Mouse (Mus musculus) ES-CJ7 (cell line): Measurements from ENCODE around the gene Iqcf1.

Experiments used
- DNase-seq: peaks from one replicate; pipeline ENCODE4 v3.0.0; 2011; ENCODE audit warnings: low read depth, low spot score

Iqcf1 gene

DNA sequence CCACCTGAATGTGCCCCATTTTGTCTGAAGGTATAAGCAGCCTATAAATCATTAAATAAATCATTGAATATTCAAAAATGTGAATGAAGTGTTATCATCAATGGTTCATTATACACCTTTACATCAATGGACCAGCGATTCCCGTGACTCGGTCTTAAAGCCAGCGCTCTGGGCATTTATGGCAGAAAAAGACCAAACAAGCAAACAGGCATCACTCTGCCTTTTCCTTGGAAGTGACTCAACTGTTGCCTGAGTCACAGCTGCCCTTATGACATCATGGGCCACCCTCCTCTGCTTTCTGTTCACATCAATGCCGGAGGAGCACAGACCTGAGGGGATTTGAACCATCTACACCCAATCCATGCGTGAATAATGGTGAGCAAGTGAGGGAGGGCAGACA lies at the start of gene Iqcf1:
Iqcf1 (plus strand) TSS at position 301 of the 400 bp plus-strand sequence.
- no peak for DNase-seq

DNA sequence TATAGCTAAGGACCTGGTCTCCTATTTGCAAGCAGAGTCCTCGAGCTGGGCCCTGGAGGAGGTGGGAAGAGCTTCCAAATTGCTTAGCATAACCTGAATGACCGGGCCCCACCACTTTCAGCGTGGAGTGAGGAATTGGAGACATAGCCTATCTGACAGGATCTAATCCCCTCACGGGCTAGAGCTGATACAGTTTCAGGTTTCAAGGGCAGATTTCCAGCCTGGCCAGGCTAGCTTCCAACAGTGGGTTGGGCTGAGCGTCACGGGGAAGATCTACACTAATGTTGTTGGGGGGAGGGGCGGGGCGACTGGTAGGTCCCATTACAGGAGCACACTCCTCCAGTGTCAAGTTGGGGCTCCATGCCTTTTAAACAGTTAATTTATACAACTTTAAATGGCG lies 49.1 kb upstream of the Iqcf1 start:
- DNase-seq = peak; percentile 70

DNA sequence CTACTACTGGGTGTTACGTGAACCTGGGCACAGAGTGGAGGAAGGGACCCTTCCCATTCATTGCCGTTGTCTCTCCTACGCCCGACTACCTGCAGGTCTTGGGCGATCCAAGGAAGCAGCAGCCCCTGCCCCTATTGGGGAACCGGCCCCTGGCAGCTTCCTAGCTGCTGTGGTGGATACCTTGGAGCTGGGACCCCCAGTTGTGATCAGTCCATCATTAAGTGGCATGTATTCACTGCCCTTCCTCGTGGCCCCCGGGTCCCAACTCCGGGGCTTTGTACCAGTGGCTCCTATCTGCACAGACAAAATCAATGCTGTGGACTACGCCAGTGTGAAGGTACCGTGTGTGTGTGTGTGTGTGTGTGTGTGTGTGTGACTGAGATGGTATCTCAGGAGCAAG lies 48.5 kb upstream of the Iqcf1 start:
- DNase-seq = no peak

DNA sequence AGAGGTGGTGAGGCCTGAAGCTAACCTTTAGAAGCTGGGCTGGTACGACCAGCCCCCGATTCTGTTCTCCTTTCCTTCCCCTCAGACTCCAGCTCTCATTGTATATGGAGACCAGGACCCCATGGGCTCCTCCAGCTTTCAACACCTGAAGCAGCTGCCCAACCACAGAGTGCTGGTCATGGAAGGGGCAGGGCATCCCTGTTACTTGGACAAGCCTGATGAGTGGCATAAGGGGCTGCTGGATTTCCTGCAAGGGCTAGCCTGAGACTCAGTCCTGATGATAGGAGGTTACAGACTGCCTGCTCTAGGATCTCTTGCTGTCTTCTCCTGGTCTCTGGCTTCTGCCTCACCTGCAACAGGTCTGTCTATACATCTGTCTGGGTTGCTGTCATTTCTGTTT lies 47.9 kb upstream of the Iqcf1 start:
- no peak for DNase-seq

DNA sequence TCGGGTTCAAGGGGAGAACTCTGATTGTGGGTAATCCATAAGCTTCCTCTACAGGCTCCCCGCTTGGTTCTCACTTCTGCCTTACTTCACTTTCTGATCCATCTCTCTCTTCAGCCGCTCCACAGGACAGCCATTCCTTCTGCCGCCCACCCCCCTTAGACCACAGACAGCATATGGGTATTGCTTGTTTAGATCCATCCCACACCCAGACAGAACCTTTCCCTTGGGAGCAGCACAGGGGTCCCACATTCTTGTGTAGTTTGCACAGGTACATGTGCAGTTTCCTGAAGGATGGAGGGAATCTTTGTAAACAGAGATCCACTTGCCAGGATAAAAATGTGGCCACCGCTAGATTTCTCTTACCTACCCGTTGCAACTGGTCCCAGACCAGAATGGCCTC lies 47.4 kb upstream of the Iqcf1 start:
- DNase-seq = no peak

DNA sequence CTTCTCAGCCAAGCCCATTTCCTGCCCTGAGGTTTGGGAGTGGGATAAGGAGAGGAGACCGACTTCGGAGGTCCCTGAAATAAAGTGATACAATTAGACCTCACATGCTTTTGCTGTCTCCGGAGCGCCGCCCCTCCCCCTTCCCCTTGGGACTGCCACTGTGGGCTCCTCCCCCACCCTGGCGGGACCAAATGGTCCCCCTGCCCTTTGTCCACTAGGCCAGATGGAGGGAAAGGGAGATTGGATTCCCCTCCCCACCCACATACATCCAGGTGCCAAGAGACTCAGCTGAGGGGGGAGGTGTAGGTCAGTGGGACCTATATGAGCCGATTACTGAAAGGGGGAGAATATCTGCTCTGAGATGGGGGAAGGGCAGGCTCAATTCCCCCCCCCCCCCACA lies 46.9 kb upstream of the Iqcf1 start:
- DNase-seq = peak; percentile 78

DNA sequence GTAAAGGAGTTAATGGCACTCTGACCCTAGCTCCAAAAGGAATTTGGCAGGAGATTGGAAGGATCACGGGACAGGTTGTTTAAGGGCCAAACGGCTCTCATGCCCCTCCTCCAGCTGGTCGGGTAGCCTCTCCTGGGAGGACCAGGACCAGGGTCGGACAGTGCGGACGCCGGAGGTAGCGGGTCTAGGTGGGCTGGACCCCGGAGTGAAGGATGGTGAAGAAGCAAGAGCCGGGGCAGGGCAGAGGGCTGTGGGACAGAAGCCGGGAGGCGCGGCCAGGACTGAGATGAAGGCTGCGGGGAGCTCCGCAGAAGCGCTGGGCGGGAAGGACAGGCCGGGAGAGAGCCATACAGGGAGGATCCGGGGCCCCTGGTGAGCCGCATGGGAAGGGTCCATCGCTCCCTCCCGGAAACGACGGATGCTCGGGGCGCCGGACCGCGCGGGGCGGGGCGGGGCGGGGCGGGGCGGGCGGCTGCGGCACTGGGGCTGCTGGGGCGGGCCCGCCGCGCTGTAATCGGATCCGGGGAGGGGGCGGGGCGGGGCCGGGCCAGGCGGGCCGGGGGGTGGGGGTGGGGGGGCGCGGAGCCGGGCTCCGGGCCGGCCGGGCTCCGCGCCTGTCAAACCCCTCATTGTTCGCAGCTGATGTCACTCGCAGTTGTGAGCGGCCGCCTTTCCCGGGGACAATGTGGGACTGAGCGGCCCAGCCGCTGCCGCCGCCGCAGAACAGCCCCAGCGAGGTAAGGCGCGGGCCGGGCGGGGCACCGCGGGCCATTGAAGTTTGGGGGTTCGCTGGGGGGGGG lies 46.3 kb upstream of the Iqcf1 start, which contains the start of gene Pcbp4:
Pcbp4 (plus strand) TSS at position 21 of the 800 bp plus-strand sequence.
- DNase-seq = no peak

DNA sequence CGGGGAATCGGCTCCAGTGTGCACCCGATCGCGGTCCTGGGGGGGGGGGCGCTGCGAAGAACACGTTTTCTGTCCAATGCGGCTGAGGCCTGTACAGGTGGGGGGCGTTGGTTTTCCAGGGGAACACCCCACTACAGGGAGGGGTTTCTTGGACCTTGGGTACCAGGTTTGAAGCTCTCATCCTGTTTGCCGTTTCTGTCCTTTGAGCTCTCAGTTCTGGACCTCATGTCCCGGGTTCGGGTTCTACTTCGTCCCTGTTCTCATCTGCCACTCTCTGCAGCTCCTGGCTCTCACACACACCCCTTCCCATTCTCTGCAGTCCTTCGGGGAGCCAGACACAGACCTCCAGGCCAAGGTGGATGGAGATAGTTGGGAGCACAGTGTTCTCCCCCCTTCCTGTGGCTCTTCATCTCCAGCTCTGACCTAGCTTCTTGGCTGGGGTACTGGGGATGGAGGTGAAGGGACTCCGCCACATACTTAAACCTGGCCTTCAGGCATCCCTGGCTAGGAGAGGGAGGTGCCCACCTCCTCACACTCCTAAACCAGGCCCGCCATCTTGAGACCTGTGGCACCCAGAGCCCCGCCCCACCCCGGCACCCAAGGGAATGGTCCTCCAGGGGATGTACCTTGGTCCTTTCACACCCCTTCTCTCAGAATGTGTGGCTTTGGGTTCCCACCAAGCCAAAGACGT lies 45.6 kb upstream of the Iqcf1 start:
- DNase-seq = no peak

DNA sequence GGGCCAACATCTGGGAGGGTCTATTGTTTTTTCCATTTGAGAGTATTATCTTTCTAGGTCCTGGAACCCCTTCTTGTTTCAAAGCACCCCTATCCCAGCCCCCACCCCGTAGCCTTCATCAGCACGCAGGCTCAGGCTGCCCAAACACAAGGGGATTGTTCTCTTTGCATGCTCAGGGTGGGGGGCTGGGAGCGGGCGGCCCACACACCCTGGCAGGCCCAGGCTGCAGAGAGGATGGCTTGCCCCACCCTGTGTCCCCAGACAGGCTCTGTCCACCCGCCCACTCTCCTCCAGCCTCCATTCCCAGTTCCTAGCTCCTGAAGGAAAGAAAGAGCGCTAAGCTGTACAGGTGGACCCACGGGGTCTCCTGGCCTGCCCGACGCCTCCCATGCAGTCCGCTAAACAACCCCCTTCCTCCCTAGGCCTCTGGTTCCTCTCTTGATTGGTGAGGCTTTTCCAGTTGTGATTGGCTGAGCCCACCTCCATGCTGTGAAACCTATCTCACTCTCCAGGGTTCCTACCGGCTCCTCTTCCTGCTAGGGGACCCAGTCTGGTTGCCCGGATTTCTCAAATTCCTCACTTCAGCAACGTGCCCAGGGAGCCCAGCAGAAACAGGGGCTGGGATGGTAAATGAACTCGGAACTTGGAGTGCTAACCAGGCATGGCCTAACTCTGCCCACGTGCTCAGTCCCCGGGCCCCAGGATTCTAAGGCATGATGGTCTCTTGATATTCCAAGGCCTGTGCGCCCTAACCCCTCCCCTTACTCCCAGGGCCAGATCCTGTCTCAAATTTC lies 44.7 kb upstream of the Iqcf1 start:
- DNase-seq = peak; percentile 79

DNA sequence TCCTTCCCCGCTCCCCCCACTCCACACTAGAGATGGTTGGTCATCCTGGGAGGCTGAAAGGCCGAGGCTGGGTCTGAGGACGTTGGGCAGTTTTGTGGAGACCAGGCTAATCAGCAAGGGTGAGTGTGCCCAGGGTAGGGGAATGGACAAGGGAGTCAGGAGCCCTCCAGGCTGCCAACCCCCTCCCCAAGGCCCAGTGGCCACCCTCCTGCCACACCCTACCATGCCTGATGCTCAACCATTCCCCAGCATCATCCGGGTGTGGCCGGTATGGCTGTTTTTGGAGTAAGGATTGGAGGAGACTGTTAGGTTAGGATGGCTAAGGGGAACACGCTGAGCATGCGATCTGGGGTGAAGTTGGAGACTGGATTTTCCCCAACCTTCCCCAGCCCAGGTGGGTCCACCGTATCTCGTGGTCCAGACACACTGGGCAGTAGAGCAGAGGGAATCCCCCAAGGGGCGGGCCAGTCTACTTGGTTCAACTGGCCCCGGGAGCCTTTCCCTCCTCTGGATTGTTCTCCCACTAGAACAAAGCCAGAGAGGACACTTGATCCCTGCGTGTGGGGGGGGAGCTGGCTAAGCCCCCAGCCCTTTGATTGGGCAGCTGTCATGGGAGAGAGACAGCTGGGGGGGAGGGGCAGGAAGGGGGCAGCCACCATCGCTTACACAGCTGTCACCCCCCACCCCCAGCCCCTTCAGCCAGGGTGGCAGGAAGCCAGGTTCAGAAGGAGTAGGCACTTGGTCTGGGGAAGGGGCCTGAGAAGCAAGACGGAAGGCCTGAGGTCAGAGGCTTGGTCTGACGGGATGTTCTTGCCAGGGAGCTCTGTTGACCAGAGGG lies 43.2 kb upstream of the Iqcf1 start:
- DNase-seq = no peak

DNA sequence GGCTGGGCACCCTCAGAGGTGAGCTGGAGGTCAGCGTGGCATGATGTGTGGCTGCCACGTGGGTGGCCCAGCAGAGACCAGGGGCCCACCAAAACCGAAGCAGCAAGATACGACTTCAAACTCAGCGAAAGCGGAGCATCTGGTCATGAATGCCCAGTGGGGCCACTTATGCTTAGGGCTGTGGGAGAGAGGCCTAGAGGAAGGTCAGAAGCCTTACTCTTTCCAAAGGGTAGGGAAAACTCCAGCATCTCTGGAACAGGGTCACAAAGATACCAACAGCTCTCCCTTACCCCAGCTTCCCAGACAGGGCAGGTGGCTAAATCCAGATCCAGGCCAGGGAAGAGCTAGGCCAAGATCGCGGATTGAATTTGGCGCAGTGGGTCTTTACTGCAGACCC lies 42.6 kb upstream of the Iqcf1 start:
- DNase-seq = no peak

DNA sequence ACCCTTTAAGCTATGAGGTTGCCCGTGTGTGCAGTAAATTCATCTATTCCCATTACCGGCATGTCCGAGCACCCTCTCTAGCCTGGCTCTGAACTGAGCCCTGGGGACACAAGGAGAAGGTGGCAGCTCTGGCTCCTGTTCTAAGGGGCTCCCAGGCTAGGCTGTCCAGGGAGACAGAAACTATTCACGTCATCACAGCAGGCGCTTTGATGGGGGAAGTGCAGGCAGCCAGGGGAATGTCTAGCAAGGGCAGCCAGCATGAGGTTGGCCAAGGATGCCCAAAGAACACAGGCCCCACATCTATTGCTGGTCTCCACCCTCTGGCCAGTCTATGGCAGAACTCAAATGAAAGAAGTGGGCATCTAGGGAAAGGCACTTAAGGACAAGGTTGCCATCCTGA lies 41.8 kb upstream of the Iqcf1 start:
- no peak for DNase-seq

DNA sequence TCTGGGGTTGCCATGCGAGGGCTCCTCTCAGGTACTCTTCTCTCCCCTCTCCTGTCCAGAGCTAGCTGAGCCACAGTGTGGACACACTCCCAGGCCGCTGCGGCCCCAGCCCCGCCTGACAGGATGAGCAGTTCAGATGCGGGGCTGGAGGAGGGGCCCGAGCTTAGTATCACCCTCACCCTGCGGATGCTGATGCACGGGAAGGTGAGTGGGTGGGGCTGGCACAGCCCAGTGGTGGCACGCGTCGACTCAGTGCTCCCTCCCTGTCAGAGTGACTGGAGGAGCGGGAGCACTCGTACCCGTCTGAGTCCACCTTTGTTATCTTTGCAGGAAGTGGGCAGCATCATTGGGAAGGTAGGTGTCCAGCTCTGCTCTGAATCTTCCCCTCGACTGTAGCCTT lies 39.8 kb upstream of the Iqcf1 start:
- DNase-seq = no peak

DNA sequence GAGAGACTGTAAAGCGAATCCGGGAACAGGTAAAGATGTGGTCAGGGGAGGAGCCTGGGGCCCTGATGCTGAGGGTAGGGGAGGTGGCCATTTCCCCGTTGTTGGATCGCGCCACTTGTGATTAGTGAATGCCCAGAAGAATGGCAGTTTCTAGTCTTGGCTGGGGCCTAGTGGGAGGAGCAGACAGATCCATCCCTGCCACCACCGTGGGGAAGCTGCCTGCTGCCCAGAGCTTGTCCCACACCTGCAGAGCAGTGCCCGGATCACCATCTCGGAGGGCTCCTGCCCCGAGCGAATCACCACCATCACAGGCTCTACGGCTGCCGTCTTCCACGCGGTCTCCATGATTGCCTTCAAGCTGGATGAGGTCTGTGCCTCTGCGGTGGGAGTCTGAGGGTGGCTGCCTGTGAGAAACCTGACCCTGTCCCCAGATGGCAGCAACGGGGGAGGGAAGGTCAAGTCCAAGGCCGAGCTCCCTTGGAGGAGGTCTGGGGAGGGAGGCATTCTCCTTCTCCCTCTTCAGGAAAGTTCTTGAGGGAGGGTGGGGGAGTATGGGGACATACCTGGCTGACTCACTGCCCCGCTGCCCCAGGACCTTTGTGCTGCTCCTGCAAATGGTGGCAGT lies 39.3 kb upstream of the Iqcf1 start:
- no peak for DNase-seq

DNA sequence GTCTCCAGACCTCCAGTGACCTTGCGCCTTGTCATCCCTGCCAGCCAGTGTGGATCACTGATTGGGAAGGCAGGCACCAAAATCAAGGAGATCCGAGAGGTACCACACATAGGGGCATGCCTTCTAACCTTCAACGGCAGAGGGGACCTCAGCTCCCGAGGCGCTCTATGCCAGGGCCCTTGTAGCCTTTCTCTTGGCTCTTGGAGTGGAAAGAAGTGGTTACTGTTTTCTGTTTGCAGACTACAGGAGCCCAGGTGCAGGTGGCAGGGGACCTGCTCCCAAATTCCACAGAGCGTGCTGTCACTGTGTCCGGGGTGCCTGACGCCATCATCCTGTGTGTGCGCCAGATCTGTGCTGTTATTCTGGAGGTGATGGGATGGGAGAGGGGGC lies 38.7 kb upstream of the Iqcf1 start:
- no peak for DNase-seq

DNA sequence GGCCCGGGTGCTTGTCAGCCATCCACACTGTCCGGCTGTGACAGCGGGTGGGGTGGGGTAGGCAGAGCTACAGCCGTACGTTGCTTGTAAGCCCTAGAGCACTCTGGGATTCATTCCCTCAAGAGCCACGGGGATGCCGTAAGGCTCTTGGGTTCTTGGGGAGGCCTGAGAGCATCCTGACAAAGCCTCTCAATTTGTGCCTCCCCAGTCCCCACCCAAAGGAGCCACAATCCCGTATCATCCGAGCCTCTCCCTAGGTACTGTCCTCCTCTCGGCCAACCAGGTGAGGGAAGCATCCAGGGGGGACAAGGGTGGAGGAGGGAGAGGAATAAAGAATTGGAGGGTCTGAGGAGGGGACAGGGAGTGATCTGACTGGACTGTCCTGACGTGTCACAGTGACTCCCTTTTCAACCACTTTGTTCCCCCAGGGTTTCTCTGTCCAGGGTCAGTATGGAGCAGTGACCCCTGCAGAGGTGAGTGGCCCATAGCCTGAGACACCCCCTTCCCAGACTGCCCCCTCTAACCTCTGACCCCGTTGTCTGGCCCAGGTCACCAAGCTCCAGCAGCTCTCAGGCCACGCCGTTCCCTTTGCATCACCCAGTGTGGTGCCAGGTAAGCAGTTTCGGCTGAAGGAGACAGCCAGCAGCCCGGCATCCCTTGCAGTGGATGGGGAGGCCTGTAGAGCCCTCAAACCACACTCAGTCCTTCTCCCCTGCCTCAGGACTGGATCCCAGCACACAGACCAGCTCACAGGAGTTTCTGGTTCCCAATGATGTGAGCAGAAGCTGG lies 37.9 kb upstream of the Iqcf1 start:
- no peak for DNase-seq

DNA sequence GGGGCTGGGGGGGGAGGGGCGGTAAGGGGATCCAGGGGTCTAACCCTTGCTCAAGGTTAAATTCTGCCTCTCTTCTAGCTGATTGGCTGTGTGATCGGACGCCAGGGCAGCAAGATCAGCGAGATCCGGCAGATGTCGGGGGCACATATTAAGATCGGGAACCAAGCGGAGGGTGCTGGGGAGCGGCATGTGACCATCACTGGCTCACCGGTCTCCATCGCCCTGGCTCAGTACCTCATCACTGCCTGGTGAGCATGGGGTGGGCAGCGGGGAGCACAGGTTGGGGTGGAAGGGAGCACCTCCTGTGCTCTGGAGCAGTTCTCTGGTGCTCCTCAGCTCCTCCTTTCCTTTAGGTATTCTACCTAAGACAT lies 37.4 kb upstream of the Iqcf1 start:
- DNase-seq = no peak

DNA sequence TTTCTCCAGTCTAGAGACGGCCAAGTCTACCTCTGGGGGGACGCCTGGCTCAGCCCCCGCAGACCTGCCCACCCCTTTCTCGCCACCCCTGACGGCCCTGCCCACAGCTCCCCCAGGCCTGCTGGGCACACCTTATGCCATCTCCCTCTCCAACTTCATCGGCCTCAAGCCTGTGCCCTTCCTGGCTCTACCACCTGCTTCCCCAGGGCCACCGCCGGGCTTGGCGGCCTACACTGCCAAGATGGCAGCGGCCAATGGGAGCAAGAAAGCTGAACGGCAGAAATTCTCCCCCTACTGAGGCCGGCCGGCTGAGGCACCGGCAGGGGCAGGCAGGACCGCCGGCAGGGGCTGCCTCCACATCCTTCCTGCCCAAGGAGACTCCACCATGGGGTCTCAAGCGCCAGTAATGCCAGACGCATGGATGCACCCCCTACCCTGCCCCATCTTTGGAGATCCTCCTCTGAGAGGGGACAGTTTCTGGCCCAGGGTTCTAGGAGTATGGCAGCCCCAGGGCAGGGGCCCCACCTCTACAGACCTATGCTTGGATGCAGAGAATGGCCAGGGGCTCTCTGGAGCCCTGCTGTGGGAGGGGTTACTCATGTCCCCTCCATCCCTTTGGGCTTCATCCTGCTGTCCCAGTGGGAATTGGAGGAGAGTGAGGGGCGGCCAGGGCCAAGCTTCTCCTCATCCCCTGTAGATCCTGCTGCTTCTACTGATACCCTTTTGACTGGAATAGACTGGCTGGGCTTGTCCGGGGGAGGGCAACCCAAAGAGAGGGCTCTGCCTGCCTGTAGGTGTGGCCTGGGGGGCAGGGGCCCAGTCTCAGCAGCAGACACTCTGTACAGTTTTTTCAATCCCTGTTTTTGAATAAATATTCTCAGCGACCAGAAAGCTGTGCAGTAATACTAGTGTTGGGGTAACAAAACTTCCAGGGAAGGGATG lies 36.4 kb upstream of the Iqcf1 start:
- DNase-seq = no peak
